Mouse (Mus musculus) bone marrow macrophage, adult 2 months (primary cell): Measurements from ENCODE around the gene Emx1. TPM values are rescaled to one million over a fixed set of nuclear protein-coding genes. Genes with fewer than 3 reads are reported as not detected.

Source experiments
- H3K27ac ChIP-seq: 2 replicates; pipeline ENCODE4 v1.5.1; 2012; ENCODE audit warnings: low read depth, low read length; ENCODE audit not compliant: insufficient read depth
- H3K4me1 ChIP-seq: 2 replicates; pipeline ENCODE4 v1.6.1; 2012; ENCODE audit warnings: low read length; ENCODE audit not compliant: control insufficient read depth, insufficient read depth
- H3K4me3 ChIP-seq: 2 replicates; pipeline ENCODE4 v1.5.1; 2012; ENCODE audit warnings: mild to moderate bottlenecking, low read length, moderate library complexity; ENCODE audit not compliant: insufficient read depth
- CTCF ChIP-seq: IDR thresholded peaks from 2 replicates; pipeline ENCODE4 v1.5.1; 2012; ENCODE audit warnings: low read depth, mild to moderate bottlenecking, low read length, moderate library complexity
- POLR2A ChIP-seq: IDR thresholded peaks from 2 replicates; pipeline ENCODE4 v1.6.1; 2012; ENCODE audit warnings: mild to moderate bottlenecking, low read depth, low read length, borderline replicate concordance
- polyA plus RNA-seq: library from polyadenylated mRNA; stranded (reverse); fragments of >200 nt; gene quantifications from 2 replicates; pipeline ENCODE4 v1.2.4, GENCODE M21; 2012; ENCODE audit not compliant: missing spikeins, insufficient read depth, insufficient read length

Emx1 gene
- polyA plus RNA-seq, 1 experiment, result not detected

GRCm38 (mm10) chr6:85230762-85231161 is 43.5 kb downstream of the Emx1 start:
- TF ChIP-seq POLR2A (no peak), CTCF (no peak)
- Histone ChIP-seq H3K27ac (no peak overlapping the region), H3K4me3 (no peak overlapping the region), H3K4me1 (no peaks in the 10 kb centered on the region)

DNA sequence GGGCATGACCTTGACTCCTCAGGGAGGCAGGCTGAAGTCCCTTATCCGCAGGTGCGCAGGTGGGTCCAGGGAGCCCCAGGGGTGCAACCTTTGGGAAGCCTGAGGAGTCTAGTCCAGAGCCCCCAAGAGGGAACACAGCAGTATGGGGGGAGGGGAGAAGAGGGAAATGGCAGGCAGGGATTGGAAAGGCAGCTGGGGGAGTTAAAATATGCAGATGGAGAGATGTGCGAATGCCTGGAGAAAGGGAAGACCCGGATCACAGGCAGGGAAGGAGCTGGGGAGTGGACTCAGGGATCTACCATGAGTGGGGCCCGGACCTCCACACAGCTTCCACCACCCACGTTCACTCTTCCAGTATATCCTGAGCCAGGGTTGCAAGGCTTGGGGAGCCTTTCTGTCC is 44.2 kb downstream of the Emx1 start:
- H3K27ac ChIP-seq, result no peak overlapping the region
- H3K4me3 ChIP-seq, result no peak overlapping the region
- TF ChIP-seq POLR2A, result no peak
- TF ChIP-seq CTCF, result no peak
- no peaks in the 10 kb centered on the region for H3K4me1 ChIP-seq

DNA sequence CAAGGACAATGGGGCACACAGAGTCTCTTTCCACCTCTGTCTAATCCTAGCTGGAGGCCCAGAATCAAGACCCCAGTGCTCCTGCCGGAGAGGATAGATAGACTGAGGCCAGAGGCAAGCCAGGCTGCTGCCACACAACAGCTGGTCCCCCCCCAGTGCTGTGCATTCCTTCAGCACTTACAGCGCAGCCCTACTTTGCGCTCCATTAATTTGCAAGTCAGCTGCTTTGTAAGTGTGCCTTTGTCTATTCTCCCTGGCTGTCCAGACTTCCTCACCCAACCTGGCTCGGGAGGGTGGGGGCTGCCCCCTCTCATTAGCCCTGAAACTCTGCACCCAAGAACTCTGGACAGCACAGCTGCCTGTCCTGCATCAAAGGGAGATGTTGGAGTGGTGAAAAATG is 44.8 kb downstream of the Emx1 start:
- Histone ChIP-seq H3K27ac (no peak overlapping the region), H3K4me1 (no peaks in the 10 kb centered on the region)
- no peak for TF ChIP-seq POLR2A
- TF ChIP-seq CTCF, result no peak

GRCm38 (mm10) chr6:85232836-85233623 is 45.8 kb downstream of the Emx1 start:
- no peak for TF ChIP-seq CTCF
- no peak for TF ChIP-seq POLR2A
- no peaks in the 10 kb centered on the region for H3K4me1 ChIP-seq

More for the DNA sequence above, 44.8 kb downstream of the Emx1 start:
- H3K4me3 ChIP-seq, result no peak overlapping the region

DNA sequence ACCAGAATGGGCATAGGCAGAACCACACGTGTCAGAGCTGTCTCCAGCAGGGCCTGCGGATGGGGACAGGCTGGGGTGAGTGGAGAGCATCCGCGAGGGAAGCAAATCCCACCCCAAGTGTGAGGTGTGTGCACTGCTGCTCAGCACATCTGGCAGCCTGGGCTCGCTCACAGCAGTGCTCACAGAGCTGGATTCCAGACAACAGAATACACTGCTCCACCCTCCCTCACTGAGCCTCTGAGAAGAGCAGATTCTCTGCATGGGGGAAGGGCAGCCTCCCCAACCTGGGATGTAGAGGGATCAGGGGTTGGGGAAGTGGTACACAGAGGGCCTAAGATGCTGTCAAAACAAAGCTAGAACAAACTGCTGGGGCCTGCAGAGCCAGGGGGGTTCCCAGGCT is 47.6 kb downstream of the Emx1 start:
- TF ChIP-seq CTCF, result no peak
- no peak for TF ChIP-seq POLR2A
- Histone ChIP-seq H3K4me1 (no peaks in the 10 kb centered on the region), H3K4me3 (no peak overlapping the region), H3K27ac (no peak overlapping the region)

More at GRCm38 (mm10) chr6:85232836-85233623, 45.8 kb downstream of the Emx1 start:
- Histone ChIP-seq H3K4me3 (no peak overlapping the region), H3K27ac (no peak overlapping the region)

DNA sequence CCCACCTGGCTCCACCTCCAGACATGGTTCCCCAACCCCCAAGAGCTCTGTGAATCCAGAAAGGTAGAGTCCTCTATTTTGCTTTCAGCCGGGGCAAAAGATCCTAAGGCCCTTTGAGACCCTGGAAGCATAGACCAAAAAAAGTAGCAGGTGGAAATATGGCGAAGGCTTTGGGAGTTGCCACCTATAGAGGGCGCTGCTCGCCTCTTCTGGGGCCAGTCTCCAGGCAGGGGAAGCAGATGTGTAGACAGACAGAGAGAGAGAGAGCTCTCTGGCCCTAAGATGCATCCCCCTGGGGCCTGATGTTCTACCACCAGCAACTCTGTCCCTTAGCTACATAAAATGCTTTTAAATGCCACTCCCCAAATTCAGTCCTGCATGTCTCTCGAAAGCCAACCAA is 49.8 kb downstream of the Emx1 start:
- Histone ChIP-seq H3K27ac (no peak overlapping the region), H3K4me3 (no peak overlapping the region), H3K4me1 (no peaks in the 10 kb centered on the region)
- TF ChIP-seq CTCF (peak; percentile 80), POLR2A (no peak)

- Histone ChIP-seq H3K27ac (no peak overlapping the region), H3K4me3 (no peak overlapping the region), H3K4me1 (no peaks in the 10 kb centered on the region)
- TF ChIP-seq POLR2A, result no peak
- no peak for TF ChIP-seq CTCF
Observed at GRCm38 (mm10) chr6:85237595-85238337, 50.5 kb downstream of the Emx1 start.

- Histone ChIP-seq H3K4me1 (no peaks in the 10 kb centered on the region), H3K27ac (no peak overlapping the region), H3K4me3 (no peak overlapping the region)
- TF ChIP-seq POLR2A (no peak), CTCF (peak; percentile 100)
Observed at GRCm38 (mm10) chr6:85239044-85239489, 51.8 kb downstream of the Emx1 start.

GRCm38 (mm10) chr6:85249821-85250220 is 62.6 kb downstream of the Emx1 start:
- no peaks in the 10 kb centered on the region for H3K4me1 ChIP-seq
- H3K27ac ChIP-seq, result no peak overlapping the region
- no peak overlapping the region for H3K4me3 ChIP-seq
- TF ChIP-seq CTCF (no peak), POLR2A (no peak)

- Histone ChIP-seq H3K4me1 (no peaks in the 10 kb centered on the region), H3K27ac (no peak overlapping the region), H3K4me3 (no peak overlapping the region)
- TF ChIP-seq POLR2A, result no peak
Observed at GRCm38 (mm10) chr6:85250811-85251241, 63.6 kb downstream of the Emx1 start.
